Mouse (Mus musculus) kidney, postnatal 10 days (tissue): Measurements from ENCODE around the gene Cers5.

ENCODE experiments used
- DNase-seq: peaks from one replicate; pipeline ENCODE4 v3.0.0; 2021; ENCODE audit warnings: mixed read lengths

The Cers5 gene

DNA sequence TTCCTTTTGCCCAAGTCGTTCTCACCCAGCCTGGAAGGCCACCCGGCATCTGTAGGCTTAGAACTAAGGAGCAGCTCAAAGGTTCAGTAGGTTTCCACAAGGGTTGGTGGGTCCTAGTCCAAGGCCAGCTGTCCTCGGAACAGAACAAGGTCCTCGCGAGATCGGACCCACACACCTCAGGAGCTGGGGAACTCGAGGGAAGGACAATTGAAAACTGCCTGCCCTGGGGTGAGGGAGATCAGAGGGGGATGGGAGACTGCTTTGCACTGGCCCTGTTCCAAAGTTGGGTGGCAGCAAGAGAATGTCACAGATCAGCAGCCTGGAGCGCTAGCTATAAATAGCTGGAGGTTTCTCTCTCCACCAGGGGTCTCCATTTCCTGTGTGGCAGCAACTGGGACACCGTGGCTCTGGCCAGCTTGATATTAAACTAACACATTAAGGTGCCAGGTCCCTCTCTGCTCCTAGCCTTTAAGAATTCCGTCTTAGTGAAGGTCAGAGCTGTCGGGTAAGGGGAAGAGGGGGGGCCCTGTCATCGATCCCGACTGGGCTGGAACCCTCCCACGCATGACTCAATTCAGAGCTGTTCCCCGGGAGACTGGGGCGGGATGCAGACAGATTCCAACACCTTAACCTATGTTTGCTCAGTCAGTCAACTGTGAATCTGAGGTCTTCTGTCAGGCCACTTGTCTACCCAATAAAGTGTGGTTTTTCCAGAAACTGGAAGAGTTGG lies 48.2 kb downstream of the Cers5 start:
- DNase-seq: peak; percentile 84

DNA sequence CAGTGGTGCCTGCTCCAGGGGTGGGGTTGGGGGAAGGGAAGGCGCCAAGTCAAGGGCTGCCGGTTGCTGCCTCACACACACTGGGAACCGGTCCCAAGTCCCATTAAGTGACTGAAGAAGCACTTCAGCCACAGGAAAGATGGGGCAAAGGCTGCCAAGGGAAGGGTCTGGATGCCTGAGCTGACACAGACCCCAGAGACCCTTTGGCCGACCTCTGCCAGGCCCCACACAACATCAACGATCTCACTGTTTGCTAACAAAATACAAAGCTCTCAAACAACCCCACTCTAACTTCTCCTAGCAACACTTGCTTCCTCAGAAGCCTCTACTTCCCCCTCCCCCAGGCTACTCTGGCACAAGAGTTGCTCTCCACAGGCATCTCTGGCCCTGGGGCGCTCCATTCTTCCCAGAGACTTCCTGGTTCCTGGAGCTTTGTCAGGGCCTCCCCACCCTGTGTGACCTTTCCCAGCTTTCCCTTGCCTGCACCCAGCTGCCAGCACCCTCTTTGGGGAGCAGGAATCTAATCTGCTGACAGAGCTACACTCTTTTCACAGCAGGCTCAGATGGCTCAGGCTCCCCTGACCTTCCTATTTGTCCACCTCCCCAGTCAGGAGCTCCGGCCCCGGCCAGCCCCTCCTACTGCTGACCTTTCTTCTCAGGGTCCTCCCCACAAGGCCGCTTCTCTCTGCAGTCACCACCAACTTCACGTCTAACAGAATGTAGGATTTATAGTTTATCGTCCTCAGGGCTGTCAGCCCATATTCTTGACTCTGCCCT lies 49.0 kb downstream of the Cers5 start:
- peak; percentile 76 for DNase-seq

DNA sequence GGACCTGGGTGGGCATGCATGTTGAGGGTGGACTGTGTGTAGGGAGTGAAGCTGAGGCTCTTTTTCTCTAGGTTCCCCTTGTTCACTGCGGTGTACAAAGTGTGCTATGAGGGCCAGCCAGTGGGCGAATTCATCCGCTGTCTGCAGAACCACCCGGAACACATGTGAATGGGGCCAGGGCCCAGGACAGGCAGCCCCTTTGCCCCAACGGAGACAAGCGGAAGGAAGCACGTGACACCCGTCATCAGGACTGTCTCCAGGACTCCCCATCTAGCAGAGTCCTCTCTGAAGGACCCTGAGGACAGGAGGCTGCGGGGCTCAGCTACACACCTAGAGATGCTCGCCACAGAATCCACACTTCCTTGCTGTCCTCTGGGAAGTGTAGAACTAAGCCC lies 49.6 kb downstream of the Cers5 start:
- no peak for DNase-seq

DNA sequence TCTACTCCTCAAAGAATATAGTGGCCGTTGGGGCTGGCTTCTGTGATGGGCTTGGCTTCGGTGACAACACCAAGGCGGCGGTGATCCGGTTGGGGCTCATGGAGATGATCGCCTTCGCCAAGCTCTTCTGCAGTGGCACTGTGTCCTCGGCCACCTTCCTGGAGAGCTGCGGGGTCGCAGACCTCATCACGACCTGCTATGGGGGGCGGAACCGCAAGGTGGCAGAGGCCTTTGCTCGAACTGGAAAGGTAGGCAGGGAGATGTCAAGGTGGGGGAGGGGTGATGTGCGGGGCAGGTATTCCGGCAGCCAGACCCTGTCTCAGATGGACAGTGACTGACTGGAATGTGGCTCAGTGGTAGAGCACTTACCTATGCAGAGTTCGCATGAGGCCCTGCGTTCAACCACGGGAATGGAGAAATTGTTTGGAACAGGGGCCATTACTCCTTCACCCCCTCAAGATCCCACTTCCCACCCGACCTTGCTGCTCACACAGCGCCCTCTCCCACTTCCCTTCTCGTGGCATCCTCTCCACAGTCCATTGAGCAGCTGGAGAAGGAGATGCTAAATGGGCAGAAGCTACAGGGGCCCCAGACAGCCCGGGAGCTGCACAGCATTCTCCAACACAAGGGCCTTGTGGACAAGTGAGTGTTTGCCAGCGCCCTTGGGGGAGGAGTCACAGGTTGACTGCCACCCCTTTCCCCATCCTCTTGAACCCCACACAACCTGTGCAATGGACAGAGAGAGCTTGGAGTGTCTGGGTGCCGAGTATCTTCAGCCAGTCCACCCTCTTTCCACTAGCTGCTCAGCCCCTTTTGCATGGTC lies 50.6 kb downstream of the Cers5 start:
- DNase-seq: no peak

DNA sequence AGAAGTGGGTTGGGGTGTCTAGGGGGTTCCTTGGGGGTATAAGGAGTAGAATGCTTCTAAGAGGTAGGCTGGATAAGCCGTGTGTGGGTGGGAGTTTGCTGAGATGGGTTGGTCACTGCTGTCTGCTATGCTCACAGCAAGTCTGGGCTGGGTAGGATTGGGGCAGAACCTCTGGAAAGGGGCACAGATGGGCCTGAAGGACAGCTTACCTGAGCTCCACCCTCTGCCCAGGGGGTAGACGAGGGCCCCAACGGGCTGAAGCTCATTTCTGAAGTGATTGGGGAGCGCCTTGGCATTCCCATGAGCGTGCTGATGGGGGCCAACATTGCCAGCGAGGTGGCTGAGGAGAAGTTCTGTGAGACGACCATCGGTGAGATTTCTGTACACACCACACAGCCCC lies 52.8 kb downstream of the Cers5 start:
- DNase-seq: no peak

DNA sequence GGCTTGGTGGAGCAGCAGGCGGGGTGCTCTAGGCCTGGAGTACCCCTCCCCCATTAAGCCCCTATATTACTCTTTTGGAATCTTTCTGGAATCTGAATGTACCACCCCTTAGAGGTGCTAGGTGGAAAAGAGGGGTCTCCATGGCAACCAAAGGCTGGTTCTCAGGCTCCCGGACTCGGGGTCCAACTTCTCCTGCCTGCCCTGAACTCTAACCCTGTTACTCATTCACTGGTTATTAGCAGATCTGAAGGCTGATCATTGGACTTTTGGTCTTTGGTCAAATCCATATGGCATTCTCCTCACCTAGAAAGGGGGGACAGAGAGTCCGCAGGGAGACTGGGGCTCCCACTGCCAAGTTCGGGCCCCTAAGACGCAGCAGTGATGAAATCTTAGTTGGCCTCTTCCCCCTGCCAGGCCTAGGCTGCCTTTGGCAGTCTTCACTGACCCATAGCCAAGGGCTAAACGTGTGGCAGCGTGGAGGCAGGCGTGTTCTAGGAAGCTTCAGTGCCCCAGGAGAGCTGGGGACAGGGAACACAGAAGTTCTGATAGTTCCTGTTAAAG lies 54.1 kb downstream of the Cers5 start:
- DNase-seq: peak; percentile 64

DNA sequence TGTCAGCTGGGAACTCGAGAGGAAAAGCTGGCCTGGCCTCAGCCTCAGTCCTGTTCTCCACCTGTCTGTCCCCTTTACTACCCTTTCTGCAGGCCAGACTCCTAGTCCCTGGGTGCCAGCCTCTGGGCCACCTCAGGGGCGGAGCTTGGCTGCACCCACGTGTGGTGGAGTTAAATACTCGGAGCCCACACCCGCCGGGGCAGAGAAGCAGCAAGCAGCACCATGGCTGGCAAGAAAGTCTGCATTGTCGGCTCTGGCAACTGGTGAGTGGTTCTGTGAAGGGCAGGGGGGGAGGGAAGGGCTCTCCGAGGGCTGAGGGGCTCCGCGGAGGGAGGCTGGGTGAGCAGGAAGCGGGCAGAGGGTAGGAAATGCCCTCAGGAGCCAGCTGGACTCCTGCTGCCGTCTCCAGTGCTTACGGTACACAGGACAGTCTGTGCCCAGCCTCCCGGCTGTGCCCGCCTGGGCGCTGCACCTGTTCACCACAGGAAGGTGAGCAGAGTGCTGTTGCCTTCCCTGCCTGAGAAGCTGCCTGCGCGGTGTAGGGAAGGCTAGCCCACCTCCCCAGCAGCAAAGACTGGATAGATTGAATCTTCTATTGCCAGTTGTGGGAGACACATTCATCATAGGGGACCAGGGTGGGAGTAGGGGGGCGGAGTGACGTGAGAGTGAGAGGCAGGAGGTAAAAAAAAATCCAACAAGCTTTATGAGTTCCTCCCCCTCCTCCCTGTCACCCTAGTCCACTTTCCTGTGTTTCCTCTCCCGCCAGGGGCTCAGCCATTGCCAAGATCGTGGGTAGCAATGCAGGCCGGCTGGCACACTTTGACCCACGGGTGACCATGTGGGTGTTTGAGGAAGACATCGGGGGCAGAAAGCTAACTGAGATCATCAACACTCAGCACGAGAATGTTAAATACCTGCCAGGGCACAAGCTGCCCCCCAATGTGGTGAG lies 55.0 kb downstream of the Cers5 start, which contains the start of gene Gpd1:
Gene Gpd1 (plus strand): TSS at position 130 of the 949 bp plus-strand sequence.
- peak; percentile 81 for DNase-seq

DNA sequence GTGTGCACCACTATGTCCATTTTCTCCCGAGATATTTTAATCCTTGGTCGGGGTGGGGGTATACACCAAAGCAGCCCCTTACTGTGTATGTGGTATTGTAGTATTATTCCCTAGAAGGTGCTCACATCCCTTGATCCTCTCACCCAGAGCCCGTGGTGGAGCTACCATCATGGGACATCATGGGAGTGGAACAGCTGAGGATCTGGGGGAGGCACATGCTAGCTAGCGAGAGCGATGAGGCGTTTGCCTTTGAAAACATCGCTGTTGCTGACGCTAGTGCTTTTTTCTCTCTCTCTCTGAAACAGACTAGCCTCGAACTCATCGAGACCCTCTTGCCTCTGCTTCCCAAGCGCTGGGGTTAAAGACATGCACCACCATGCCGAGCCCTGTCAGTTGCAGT lies 55.9 kb downstream of the Cers5 start:
- DNase-seq: no peak

DNA sequence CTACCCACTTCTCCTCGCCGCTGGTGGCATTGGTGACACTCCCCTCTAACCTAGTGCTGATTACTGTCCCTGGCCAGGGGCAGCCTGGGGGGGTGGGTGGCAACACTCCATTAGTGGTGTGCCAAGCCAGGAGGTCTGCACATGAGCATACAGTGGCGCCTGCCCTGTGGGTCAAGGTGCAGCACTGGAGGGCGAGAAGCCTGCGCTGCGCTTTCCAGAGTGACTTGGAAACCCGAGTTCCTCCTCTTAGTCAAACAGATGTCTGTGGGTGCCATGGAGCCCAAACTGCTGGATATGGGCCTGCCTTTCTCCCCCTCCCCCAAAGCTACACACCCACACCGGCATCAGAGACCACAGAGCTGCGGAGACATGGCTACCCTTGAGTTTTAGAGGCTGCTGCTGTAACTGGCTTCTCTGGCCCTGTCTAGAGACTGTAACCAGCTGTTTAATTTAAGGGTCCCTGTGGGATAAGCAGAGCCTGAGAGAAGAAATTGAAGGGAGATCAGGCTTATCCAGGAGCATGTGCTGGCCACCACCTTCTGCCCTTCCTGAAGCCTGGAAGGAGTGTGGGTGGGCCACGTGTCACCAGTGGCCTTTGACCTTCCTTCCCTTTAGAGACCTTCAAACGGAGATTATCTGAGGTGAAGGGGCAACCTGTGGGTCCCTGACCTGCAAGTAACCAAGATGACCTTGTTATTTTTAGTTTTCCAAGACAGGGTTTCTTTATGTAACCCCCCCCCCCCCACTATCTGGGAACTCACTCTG lies 56.5 kb downstream of the Cers5 start:
- DNase-seq: peak; percentile 73

DNA sequence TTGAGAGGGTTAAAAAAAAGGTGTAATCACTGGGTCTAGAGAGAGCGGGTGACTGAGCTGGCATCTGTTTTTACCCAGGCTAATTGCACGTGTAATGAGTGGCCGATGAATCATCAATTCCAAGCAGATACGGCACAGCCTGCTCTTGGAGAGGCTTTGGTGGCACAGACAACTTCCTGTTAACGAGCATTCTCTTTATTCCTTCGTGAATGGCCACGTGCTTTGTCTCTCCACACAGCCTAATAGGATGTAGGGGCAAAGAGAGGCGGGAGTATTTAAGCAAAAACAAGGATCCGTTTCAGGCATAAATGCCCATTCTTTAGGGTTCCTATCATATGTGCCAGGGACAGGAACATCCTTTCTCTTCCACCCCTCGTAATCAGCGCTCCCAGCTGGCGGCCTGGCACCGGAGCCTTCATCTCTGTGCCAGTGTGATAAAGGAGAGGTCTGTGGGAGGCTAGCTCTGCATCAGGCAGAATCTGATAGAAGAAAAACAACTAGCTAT lies 57.3 kb downstream of the Cers5 start:
- DNase-seq: no peak

DNA sequence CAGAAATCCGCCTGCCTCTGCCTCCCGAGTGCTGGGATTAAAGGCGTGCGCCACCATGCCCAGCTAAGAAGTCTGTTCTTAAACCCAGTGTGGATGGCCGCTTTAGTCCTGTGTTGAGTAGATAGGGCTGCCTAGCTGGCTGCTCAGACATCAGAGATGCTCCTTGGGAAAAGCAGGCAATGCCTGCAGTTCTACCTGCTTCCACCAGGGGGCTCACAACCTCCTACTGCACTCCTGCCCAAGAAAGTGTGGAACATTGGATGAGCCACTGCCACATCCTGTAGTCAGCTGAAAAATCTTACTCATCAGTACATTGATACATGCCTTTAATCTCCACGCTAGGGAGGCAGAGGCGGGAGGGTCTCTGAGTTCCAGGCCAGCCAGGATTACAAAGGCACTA lies 57.8 kb downstream of the Cers5 start:
- peak; percentile 86 for DNase-seq

DNA sequence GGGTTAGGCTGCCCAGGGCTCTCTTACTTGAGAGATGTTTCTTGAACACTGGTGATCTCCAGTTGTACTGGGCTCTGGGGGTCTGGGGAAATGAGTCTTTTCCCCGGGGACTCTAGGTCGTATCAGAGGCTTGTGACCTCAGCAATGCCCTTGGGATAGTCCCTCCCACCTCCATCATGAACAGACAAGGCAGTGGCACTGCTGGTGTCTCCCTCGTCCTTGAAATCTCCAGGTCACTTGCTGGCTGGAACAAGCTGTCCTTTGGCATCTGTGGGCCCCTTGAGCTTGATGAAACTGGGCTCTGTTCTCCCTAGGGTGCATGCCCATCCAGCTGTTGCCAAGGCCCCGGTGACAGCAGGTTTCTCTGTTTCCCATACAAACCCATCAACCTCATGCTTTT lies 58.5 kb downstream of the Cers5 start:
- DNase-seq: no peak

DNA sequence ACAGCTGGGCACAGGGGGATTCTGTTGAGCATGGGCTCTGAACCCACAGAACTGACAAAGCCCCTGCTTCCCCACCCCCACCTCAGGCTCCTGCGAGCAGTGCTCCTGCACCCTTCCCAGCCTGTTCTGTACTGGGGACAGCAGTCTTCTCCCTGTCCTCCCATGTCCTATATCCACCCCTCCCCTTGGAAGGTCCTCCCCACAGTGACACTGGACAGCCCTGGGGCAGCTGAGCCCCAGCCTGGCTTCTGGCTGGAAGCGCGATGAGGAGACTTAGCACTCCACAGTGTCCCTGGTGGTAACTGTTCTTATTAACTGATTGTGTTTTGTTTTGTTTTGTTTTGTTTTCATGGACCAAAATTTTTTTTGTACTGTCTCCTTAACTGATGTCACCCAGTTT lies 59.1 kb downstream of the Cers5 start:
- DNase-seq: no peak

DNA sequence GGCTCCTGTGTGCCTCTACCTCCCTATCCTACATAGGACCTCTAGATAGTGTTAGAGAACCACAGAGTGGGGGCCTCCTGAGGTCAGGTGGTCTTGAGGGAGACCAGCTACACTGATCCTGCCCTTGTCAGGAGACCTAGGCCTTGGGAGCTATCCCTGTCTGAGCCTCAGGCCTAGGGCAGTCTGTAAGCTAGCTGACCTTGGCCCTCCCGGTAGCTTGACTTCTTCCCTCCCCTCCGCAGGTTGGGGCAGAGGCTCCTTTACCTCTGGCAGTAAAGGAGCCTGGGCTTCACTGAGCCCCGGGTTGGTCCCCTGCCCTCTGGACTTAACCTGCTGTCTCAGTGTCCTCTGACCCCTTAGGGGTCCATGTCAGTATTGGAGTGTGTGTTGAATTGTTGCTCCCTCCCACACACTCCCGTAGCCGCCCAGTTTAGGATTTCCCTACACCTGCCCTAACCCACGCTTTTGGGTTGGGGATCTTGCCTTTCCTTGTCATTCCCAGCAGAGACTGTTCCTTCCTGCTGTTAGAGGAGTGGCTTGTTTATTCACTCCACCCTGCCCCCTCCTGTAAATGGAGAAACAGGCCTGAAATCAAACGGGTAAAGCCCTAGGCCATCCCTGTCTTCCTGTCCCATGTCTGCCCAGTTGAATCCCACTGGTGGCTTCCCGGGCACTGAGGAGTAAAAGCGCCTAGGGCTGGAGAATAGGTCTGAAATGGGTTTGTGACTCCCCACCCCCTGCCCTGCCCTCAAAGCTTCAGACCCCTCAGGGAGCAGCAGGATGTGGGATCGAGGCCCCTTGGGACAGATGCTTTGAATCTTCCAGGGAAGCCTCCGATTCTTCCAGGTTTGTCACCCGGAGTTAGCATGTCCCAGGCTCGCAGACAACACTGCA lies 59.8 kb downstream of the Cers5 start:
- no peak for DNase-seq

DNA sequence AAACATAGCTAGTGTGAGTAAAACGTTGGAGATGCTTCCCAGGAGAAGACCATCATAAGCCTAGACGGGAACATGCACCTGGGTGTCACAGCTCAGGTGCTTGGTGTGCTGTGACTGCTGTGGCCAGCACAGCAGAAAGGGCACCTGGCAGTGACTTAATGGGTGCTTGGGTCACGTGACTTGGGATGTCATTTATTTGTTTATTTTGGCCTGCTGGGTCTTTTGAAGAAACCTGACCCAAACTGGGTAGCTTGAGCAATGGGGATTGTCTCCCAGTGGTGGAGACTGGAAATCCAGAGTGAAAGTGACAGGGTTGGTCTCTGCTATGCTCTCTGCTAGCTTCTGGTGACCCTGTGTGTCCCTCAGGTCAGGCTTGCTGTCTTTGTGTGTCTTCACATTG lies 61.2 kb downstream of the Cers5 start:
- DNase-seq: no peak

DNA sequence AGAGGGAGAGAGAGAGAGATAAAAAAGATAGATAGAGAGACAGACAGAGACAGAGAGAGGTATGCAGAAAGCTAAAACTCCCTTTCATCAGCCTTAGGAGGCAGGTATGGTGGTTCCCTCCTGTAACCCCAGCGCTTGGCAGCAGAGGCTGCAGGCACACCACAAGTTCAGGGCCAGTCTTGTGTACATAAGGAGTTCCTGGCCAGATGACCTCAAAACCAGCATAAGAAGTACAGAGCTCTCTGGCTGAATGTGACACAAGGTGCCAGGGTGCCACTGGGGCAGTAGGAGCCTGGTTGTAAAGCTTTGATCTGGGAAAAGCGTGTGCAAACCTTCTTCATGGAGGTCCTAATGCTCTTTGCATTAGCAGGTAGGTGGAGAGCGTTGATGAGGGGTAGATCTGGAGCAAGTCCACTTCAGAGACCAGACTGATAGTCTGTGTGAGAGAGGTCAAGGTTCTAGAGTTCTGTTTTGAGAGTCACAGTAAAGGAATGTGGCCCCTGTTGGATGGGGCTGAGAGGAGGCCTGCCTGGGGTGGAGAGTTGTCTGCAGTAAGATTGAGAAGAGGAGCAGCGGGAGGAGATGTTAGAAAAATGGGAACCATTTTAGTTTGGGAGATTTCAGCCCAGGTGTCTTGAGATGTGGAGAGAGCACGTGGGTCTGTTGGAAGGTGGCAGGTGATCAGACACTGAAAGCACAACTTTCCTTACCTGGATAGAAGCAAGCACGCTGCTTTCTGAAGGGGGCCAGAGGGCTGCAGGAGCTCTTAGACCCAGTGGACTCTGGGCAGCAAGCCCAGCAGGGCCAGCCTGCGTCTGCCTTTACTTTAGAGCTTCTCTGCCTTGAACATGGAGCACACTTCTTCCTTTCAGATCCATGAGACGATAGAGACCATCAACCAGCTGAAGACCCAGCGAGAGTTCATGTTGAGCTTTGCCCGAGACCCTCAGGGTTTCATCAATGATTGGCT lies 62.2 kb downstream of the Cers5 start:
- DNase-seq: no peak

DNA sequence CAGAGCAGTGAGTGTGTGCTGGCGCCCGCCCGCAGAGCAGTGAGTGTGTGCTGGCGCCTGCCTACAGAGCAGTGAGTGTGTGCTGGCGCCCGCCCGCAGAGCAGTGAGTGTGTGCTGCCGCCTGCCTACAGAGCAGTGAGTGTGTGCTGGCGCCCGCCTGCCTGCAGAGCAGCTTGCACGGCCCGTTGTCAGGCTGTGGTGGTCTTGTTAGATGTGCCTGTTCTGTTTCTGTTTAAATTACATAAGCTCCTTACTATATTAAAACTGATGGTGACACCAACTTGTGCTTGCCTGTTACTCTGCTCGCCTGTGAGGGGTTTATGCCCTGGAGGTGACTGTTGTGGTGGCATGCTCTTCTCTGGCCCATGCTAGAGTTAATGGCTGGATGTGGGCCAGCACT lies 64.5 kb downstream of the Cers5 start:
- DNase-seq: no peak

DNA sequence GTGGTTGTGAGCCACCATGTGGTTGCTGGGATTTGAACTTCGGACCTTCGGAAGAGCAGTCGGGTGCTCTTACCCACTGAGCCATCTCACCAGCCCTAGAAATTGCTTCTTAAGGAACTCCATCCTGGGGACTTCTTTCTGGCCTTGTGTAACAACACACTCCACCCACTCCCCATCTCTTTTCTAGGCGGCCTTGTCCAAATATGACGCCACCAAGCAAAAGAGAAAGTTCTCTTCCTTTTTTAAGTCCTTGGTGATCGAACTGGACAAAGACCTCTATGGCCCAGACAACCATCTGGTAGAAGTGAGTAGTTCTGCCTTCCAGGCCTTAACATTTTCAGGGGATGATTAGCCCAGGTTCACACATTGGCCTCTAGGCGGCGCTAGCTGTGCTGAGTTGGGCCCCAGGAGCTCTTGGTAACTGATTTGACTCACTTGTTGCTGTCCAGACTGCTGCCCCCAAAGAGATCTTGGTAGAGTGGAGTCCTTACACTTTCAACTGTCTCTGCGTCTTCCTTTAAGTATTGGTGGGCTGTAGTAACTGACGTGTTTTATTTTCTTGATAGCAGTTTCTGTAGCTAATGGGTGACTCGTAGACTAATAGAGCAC lies 67.1 kb downstream of the Cers5 start, which contains the start of gene Gm17349:
Gene Gm17349 (minus strand): TSS at position 51 of the 609 bp plus-strand sequence.
- DNase-seq: peak; percentile 74
